8 mouse cellular contexts compared by ENCODE assay signal in genomic region chr12:84011251-84012040, GRCm38 (mm10). TPM values are rescaled to one million over a fixed set of nuclear protein-coding genes. Genes with fewer than 3 reads are reported as not detected.
A peak's percentile ranks its signal among the peaks of the same experiment; 100 is the strongest.
DNase-seq lines count a peak whose midpoint lies in the region; ATAC-seq and TF ChIP-seq lines count a peak whose summit lies in the region.
"Had no signal": no experiment of that assay in that cellular context is flagged by ENCODE, and none has a peak within 500 bp of the region (broad histone marks: within the 10 kb centered on the region; RNA-seq: fewer than 3 reads in every experiment).

No protein-coding gene starts in this region.

- H3K79me2 ChIP-seq in liver, adult 2 months (ENCODE audit: control insufficient read depth, insufficient read depth, low read length): peaks cover 5% of the 10 kb centered on the region; the same call in 1 of the 2 replicates

- no peaks in the 10 kb centered on the region for H3K9me3 ChIP-seq in embryonic facial prominence, embryonic 12.5 days
- H3K9me3 ChIP-seq in heart, embryonic 14.5 days (ENCODE audit: control insufficient read depth, low read length): no peaks in the 10 kb centered on the region
- no peaks in the 10 kb centered on the region for H3K9me3 ChIP-seq in kidney, postnatal 0 days (replicated peaks; ENCODE audit: low read length)

- TF ChIP-seq POLR2A in liver, adult 2 months (IDR thresholded peaks at IDR 0.05; ENCODE audit: extremely low read depth, insufficient read depth, low read length): no peak

- 55% methylated on average over 12 of the region's 12 CpGs for WGBS in embryonic facial prominence, embryonic 12.5 days
- 60% methylated on average over 12 of the region's 12 CpGs for WGBS in heart, embryonic 14.5 days
- WGBS in kidney, postnatal 0 days: 25% methylated on average over 12 of the region's 12 CpGs
- 33% methylated on average over 12 of the region's 12 CpGs for WGBS in liver, adult 2 months

- 0 out of 2 replicates have a peak overlapping the region, but pooled peaks have one; percentile 11 for H3K27ac ChIP-seq in embryonic facial prominence, embryonic 12.5 days
- no peak overlapping the region for H3K27ac ChIP-seq in heart, embryonic 14.5 days (replicated peaks in 1 of 2; ENCODE audit: control insufficient read depth in 1 of 2, insufficient read depth in 1 of 2, low read depth in 2 of 2, low read length in 2 of 2)
- H3K27ac ChIP-seq in kidney, postnatal 0 days: peak overlapping the region; percentile 48; the same call in 1 of the 2 replicates
- no peak overlapping the region for H3K27ac ChIP-seq in liver, adult 2 months (replicated peaks; ENCODE audit: insufficient read depth, low read depth, low read length)

- H3K9ac ChIP-seq in embryonic facial prominence, embryonic 12.5 days: no peak overlapping the region
- no peak overlapping the region for H3K9ac ChIP-seq in heart, embryonic 14.5 days (ENCODE audit: low read length)
- peak overlapping the region; percentile 31; the same call in 1 of the 2 replicates for H3K9ac ChIP-seq in kidney, postnatal 0 days (ENCODE audit: low read depth, low read length)
- no peak overlapping the region for H3K9ac ChIP-seq in liver, adult 2 months (ENCODE audit: low read depth, low read length)

- H3K4me2 ChIP-seq in embryonic facial prominence, embryonic 12.5 days (replicated peaks): peak overlapping the region; percentile 52
- H3K4me2 ChIP-seq in heart, embryonic 14.5 days (ENCODE audit: low read length): peak overlapping the region; percentile 15; the same call in 1 of the 2 replicates
- peak overlapping the region; percentile 56 for H3K4me2 ChIP-seq in kidney, postnatal 0 days (ENCODE audit: low read length)

- TF ChIP-seq CTCF in kidney, postnatal 0 days (IDR thresholded peaks at IDR 0.05; ENCODE audit: low read depth): no peak
- no peak for TF ChIP-seq CTCF in liver, adult 2 months (IDR thresholded peaks at IDR 0.05; ENCODE audit: low read depth, low read length)

- peaks cover 8% of the 10 kb centered on the region; the same call in 1 of the 2 replicates for H3K36me3 ChIP-seq in embryonic facial prominence, embryonic 12.5 days
- peaks cover 9% of the 10 kb centered on the region; the same call in 1 of the 2 replicates for H3K36me3 ChIP-seq in heart, embryonic 14.5 days (ENCODE audit: control insufficient read depth, insufficient read depth, low read length)
- peaks cover 8% of the 10 kb centered on the region; the same call in 1 of the 2 replicates for H3K36me3 ChIP-seq in kidney, postnatal 0 days (ENCODE audit: insufficient read depth, low read length)
- H3K36me3 ChIP-seq in liver, adult 2 months (ENCODE audit: control insufficient read depth, insufficient read depth, low read length): peaks cover 9% of the 10 kb centered on the region; the same call in 1 of the 2 replicates

- DNase-seq in adrenal gland, postnatal 4 days (ENCODE audit: low spot score in 2 of 2): peak; percentile 18 to 54
- peak; percentile 93 for DNase-seq in kidney, postnatal 0 days (ENCODE audit: low spot score)
- DNase-seq in liver, adult 2 months (ENCODE audit: extremely low read depth, low read depth, low spot score): peak; percentile 94
- peak; percentile 43 for DNase-seq in neural tube, embryonic 10.5 days (ENCODE audit: extremely low spot score, low spot score)
- peak; percentile 77 for DNase-seq in testis, postnatal 14 days (ENCODE audit: low spot score)

- no peaks in the 10 kb centered on the region for H3K27me3 ChIP-seq in embryonic facial prominence, embryonic 12.5 days
- H3K27me3 ChIP-seq in heart, embryonic 14.5 days (ENCODE audit: control insufficient read depth, insufficient read depth, low read length): no peaks in the 10 kb centered on the region
- H3K27me3 ChIP-seq in kidney, postnatal 0 days (ENCODE audit: insufficient read depth, low read length): no peaks in the 10 kb centered on the region
- no peaks in the 10 kb centered on the region for H3K27me3 ChIP-seq in liver, adult 2 months (ENCODE audit: control insufficient read depth, insufficient read depth, low read length)

- H3K4me1 ChIP-seq in embryonic facial prominence, embryonic 12.5 days: peaks cover 19% of the 10 kb centered on the region
- H3K4me1 ChIP-seq in heart, embryonic 14.5 days (ENCODE audit: control insufficient read depth in 2 of 2, insufficient read depth in 2 of 2, low read length in 2 of 2): peaks cover 3 to 5% of the 10 kb centered on the region in 2 experiments; a peak in 2 of 4 replicates
- peaks cover 16% of the 10 kb centered on the region for H3K4me1 ChIP-seq in kidney, postnatal 0 days (replicated peaks; ENCODE audit: insufficient read depth, low read length)
- peaks cover 21% of the 10 kb centered on the region for H3K4me1 ChIP-seq in liver, adult 2 months (ENCODE audit: control insufficient read depth, insufficient read depth, low read length)

- ATAC-seq in embryonic facial prominence, embryonic 12.5 days (ENCODE audit: insufficient number of reproducible peaks, insufficient read depth, low FRiP score, low TSS enrichment): no peak
- ATAC-seq in heart, embryonic 14.5 days (ENCODE audit: insufficient number of reproducible peaks, insufficient read depth, low FRiP score, low read depth): no peak
- ATAC-seq in kidney, postnatal 0 days (replicated peaks; ENCODE audit: low FRiP score, low read depth): peak; percentile 79

- no peak overlapping the region for H3K4me3 ChIP-seq in embryonic facial prominence, embryonic 12.5 days
- no peak overlapping the region for H3K4me3 ChIP-seq in heart, embryonic 14.5 days (ENCODE audit: control insufficient read depth in 1 of 2, insufficient read depth in 1 of 2, low read depth in 1 of 2, low read length in 2 of 2)
- H3K4me3 ChIP-seq in kidney, postnatal 0 days (replicated peaks; ENCODE audit: low read depth, low read length): 0 out of 2 replicates have a peak overlapping the region, but pooled peaks have one; percentile 11
- no peak overlapping the region for H3K4me3 ChIP-seq in liver, adult 2 months (ENCODE audit: insufficient read depth, low read depth, low read length)

RNA-seq across cellular contexts. Expression of gene Acot1, which starts 2.2 kb away (rescaled TPM):
- total RNA-seq in adrenal gland, postnatal 4 days (2021): 10 to 100 TPM; 21.4 to 36.5 TPM
- 37.2 and 39.7 TPM in 2 replicates for polyA plus RNA-seq in embryonic facial prominence, embryonic 12.5 days (2016; fragmentation: Nextera tagmentation; extraction: Ambion mirVana)
- 30.0 and 31.9 TPM in 2 replicates for polyA plus RNA-seq in heart, embryonic 14.5 days (2014; fragmentation: Nextera tagmentation; extraction: Ambion mirVana)
- polyA plus RNA-seq in kidney, postnatal 0 days (2015; fragmentation: Nextera tagmentation; extraction: Ambion mirVana): 176 and 184 TPM in 2 replicates
- total RNA-seq in liver, adult 2 months (2014; rRNA removed): 26.1 and 30.8 TPM in 2 replicates
- 24.5 and 40.9 TPM in 2 replicates for polyA plus RNA-seq in liver, adult 2 months (2012; rRNA removed)

RNA-seq across cellular contexts. Expression of gene Acot2, which starts 23.8 kb away (rescaled TPM):
- 10 to 100 TPM; 31.3 to 32.8 TPM for total RNA-seq in adrenal gland, postnatal 4 days (2021)
- 19.3 and 20.8 TPM in 2 replicates for polyA plus RNA-seq in embryonic facial prominence, embryonic 12.5 days (2016; fragmentation: Nextera tagmentation; extraction: Ambion mirVana)
- polyA plus RNA-seq in heart, embryonic 14.5 days (2014; fragmentation: Nextera tagmentation; extraction: Ambion mirVana): 79.5 and 81.2 TPM in 2 replicates
- polyA plus RNA-seq in kidney, postnatal 0 days (2015; fragmentation: Nextera tagmentation; extraction: Ambion mirVana): 64.8 and 71.9 TPM in 2 replicates
- 10.1 and 11.2 TPM in 2 replicates for total RNA-seq in liver, adult 2 months (2014; rRNA removed)
- polyA plus RNA-seq in liver, adult 2 months (2012; rRNA removed): 7.9 and 8.6 TPM in 2 replicates

RNA-seq across cellular contexts. Expression of gene Acot4, which starts 26.7 kb away (rescaled TPM):
- 1 to 10 TPM; 3.7 to 6.4 TPM for total RNA-seq in adrenal gland, postnatal 4 days (2021)
- polyA plus RNA-seq in embryonic facial prominence, embryonic 12.5 days (2016; fragmentation: Nextera tagmentation; extraction: Ambion mirVana): 0.36 and 0.75 TPM in 2 replicates
- polyA plus RNA-seq in heart, embryonic 14.5 days (2014; fragmentation: Nextera tagmentation; extraction: Ambion mirVana): 0.30 and 0.32 TPM in 2 replicates
- polyA plus RNA-seq in kidney, postnatal 0 days (2015; fragmentation: Nextera tagmentation; extraction: Ambion mirVana): 17.5 and 20.7 TPM in 2 replicates
- total RNA-seq in liver, adult 2 months (2014; rRNA removed): 43.4 and 53.4 TPM in 2 replicates
- 44.7 and 71.6 TPM in 2 replicates for polyA plus RNA-seq in liver, adult 2 months (2012; rRNA removed)

RNA-seq across cellular contexts. Expression of gene Heatr4, which starts 26.8 kb away (rescaled TPM):
- not detected for total RNA-seq in adrenal gland, postnatal 4 days (2021)
- not detected in 2 replicates for polyA plus RNA-seq in embryonic facial prominence, embryonic 12.5 days (2016; fragmentation: Nextera tagmentation; extraction: Ambion mirVana)
- not detected in 2 replicates for polyA plus RNA-seq in heart, embryonic 14.5 days (2014; fragmentation: Nextera tagmentation; extraction: Ambion mirVana)
- not detected in 2 replicates for polyA plus RNA-seq in kidney, postnatal 0 days (2015; fragmentation: Nextera tagmentation; extraction: Ambion mirVana)
- not detected in 2 replicates for total RNA-seq in liver, adult 2 months (2014; rRNA removed)
- not detected in 2 replicates for polyA plus RNA-seq in liver, adult 2 months (2012; rRNA removed)
- polyA plus RNA-seq: small intestine, adult 2 months had no signal

RNA-seq across cellular contexts. Expression of gene Gm49366, which starts 27.3 kb away (rescaled TPM):
- not detected for total RNA-seq in adrenal gland, postnatal 4 days (2021)
- not detected in 2 replicates for polyA plus RNA-seq in embryonic facial prominence, embryonic 12.5 days (2016; fragmentation: Nextera tagmentation; extraction: Ambion mirVana)
- polyA plus RNA-seq in heart, embryonic 14.5 days (2014; fragmentation: Nextera tagmentation; extraction: Ambion mirVana): not detected in 2 replicates
- not detected in 2 replicates for polyA plus RNA-seq in kidney, postnatal 0 days (2015; fragmentation: Nextera tagmentation; extraction: Ambion mirVana)
- total RNA-seq in liver, adult 2 months (2014; rRNA removed): not detected in 2 replicates
- not detected in 2 replicates for polyA plus RNA-seq in liver, adult 2 months (2012; rRNA removed)
- polyA plus RNA-seq: small intestine, adult 2 months had no signal

Comparison
In these comparisons a context has a peak if more than half of its experiments do, and no peak if none do; other contexts are left out.
1. DNase-seq: peak in every context shown above with its lines; median percentile 94 in liver, adult 2 months; 93 in kidney, postnatal 0 days; 77 in testis, postnatal 14 days; 43 in neural tube, embryonic 10.5 days; 36 in adrenal gland, postnatal 4 days.
2. H3K27ac ChIP-seq: peak in embryonic facial prominence, embryonic 12.5 days (single experiment) and kidney, postnatal 0 days (single experiment); none in heart, embryonic 14.5 days (0 of 2) and liver, adult 2 months (single experiment).
3. RNA of gene Acot4, which starts 26.7 kb away (polyA plus RNA-seq): 44.7 to 71.6 TPM in liver, adult 2 months and 17.5 to 20.7 TPM in kidney, postnatal 0 days; 0.36 to 0.75 TPM in embryonic facial prominence, embryonic 12.5 days and 0.30 to 0.32 TPM in heart, embryonic 14.5 days; every median in the first group is over 10 times any median in the second.
4. Peak in every context shown above with its lines, with median percentiles within 50 percentile points of each other: H3K4me2 ChIP-seq.